Comparison of ENCODE assay signal across 27 mouse cellular contexts in genomic region chr7:3502439-3502838, GRCm38 (mm10). TPM values are rescaled to one million over a fixed set of nuclear protein-coding genes. Genes with fewer than 3 reads are reported as not detected.
DNase-seq lines count a peak whose midpoint lies in the region; ATAC-seq and TF ChIP-seq lines count a peak whose summit lies in the region.
"Had no signal": no experiment of that assay in that cellular context is flagged by ENCODE, and none has a peak within 500 bp of the region (broad histone marks: within the 10 kb centered on the region; RNA-seq: fewer than 3 reads in every experiment).

Gene Tarm1, minus strand, starts transcription at chr7:3502624.

- no peak for TF ChIP-seq CTCF in lung, postnatal 0 days (IDR thresholded peaks at IDR 0.05)
- TF ChIP-seq CTCF in lung, adult 2 months (IDR thresholded peaks at IDR 0.05; ENCODE audit: insufficient read depth, low read length), result no peak
- TF ChIP-seq CTCF in bone marrow, adult 2 months (IDR thresholded peaks at IDR 0.05; ENCODE audit: control insufficient read depth, insufficient read depth, low read length), result no peak

- no peaks in the 10 kb centered on the region for H3K9me3 ChIP-seq in lung, postnatal 0 days (ENCODE audit: low read length)
- H3K9me3 ChIP-seq: embryonic facial prominence, embryonic 15.5 days; heart, embryonic 10.5 days had no signal

- H3K4me3 ChIP-seq in lung, postnatal 0 days (ENCODE audit: low read depth, low read length), result no peak within 1 kb of the TSS
- no peak within 1 kb of the TSS for H3K4me3 ChIP-seq in lung, adult 2 months (replicated peaks; ENCODE audit: extremely low read depth, low read depth, low read length)
- peak within 1 kb of the TSS; percentile 71 for H3K4me3 ChIP-seq in bone marrow, adult 2 months (replicated peaks; ENCODE audit: control insufficient read depth, low read depth, low read length)
- H3K4me3 ChIP-seq: embryonic facial prominence, embryonic 15.5 days; erythroblast, embryonic 14.5 days; forebrain, embryonic 12.5 days; heart, embryonic 10.5 days; hindbrain, embryonic 10.5 days had no signal

- no peaks in the 10 kb centered on the region for H3K36me3 ChIP-seq in lung, postnatal 0 days (ENCODE audit: insufficient read depth, low read length)
- H3K36me3 ChIP-seq: embryonic facial prominence, embryonic 15.5 days; forebrain, embryonic 12.5 days; heart, embryonic 10.5 days; hindbrain, embryonic 10.5 days had no signal

- no peaks in the 10 kb centered on the region for H3K27me3 ChIP-seq in lung, postnatal 0 days (replicated peaks; ENCODE audit: insufficient read depth, low read length)
- H3K27me3 ChIP-seq: CH12.LX; embryonic facial prominence, embryonic 15.5 days; forebrain, embryonic 12.5 days; Patski had no signal

- no peak within 1 kb of the TSS for H3K27ac ChIP-seq in lung, postnatal 0 days (ENCODE audit: low read length)
- H3K27ac ChIP-seq in bone marrow, adult 2 months (ENCODE audit: control insufficient read depth, insufficient read depth, low read depth, low read length, poor library complexity), result peak within 1 kb of the TSS; percentile 80
- H3K27ac ChIP-seq: embryonic facial prominence, embryonic 15.5 days; forebrain, embryonic 12.5 days; heart, embryonic 10.5 days; hindbrain, embryonic 10.5 days; hindbrain, embryonic 14.5 days had no signal

- TF ChIP-seq EP300 in lung, postnatal 0 days (IDR thresholded peaks at IDR 0.05), result no peak

- TF ChIP-seq POLR2A in lung, adult 2 months (IDR thresholded peaks at IDR 0.05; ENCODE audit: borderline replicate concordance, extremely low read depth, low read depth, low read length), result no peak
- no peak for TF ChIP-seq POLR2A in bone marrow, adult 2 months (IDR thresholded peaks at IDR 0.05; ENCODE audit: borderline replicate concordance, control insufficient read depth, low read depth, low read length)

- no peak within 1 kb of the TSS for H3K9ac ChIP-seq in lung, postnatal 0 days (replicated peaks; ENCODE audit: low read depth)
- H3K9ac ChIP-seq: embryonic facial prominence, embryonic 15.5 days; forebrain, embryonic 12.5 days; hindbrain, embryonic 14.5 days had no signal

- peak; percentile 45 for DNase-seq in lung, postnatal 0 days (ENCODE audit: low spot score)
- no peak for DNase-seq in lung, adult 2 months
- DNase-seq in thymus, postnatal 14 days, result no peak
- DNase-seq in kidney, adult 11 months, result no peak
- DNase-seq: adrenal gland, postnatal 14 days; cerebellum, adult 2 months; cerebellum, postnatal 10 days; embryo, embryonic 11 days; gastrocnemius, postnatal 14 days; heart, adult 18-20 months; heart, postnatal 10 days had no signal

- H3K4me2 ChIP-seq in lung, postnatal 0 days (replicated peaks; ENCODE audit: low read depth, low read length), result no peak within 1 kb of the TSS
- H3K4me2 ChIP-seq: embryonic facial prominence, embryonic 15.5 days; forebrain, embryonic 12.5 days; hindbrain, embryonic 14.5 days had no signal

- ATAC-seq in lung, postnatal 0 days, result no peak
- ATAC-seq in hematopoietic stem cell, adult 5-6 weeks (replicated peaks in 1 of 2; ENCODE audit: insufficient read depth in 1 of 2, low FRiP score in 2 of 2, low TSS enrichment in 1 of 2, low read depth in 1 of 2, poor library complexity in 2 of 2, severe bottlenecking in 2 of 2), result peak; percentile 67 to 77; a peak in 3 of 4 replicates
- ATAC-seq in monocyte, adult 5-6 weeks (replicated peaks; ENCODE audit: insufficient number of reproducible peaks, low FRiP score, low TSS enrichment, poor library complexity, severe bottlenecking), result peak; percentile 59
- ATAC-seq in erythroid progenitor cell, adult 5-6 weeks (replicated peaks; ENCODE audit: low FRiP score, poor library complexity, severe bottlenecking), result no peak
- ATAC-seq: activated CD4-positive, CD25-positive, alpha-beta regulatory T cell, adult 4 months; forebrain, embryonic 16.5 days; Patski had no signal

- H3K4me1 ChIP-seq in lung, postnatal 0 days (ENCODE audit: insufficient read depth, low read depth, low read length), result no peaks in the 10 kb centered on the region
- no peaks in the 10 kb centered on the region for H3K4me1 ChIP-seq in lung, adult 2 months (ENCODE audit: control insufficient read depth, insufficient read depth, low read length)
- peaks cover 1% of the 10 kb centered on the region; the same call in 1 of the 2 replicates for H3K4me1 ChIP-seq in bone marrow, adult 2 months (ENCODE audit: control insufficient read depth, insufficient read depth, low read length)
- H3K4me1 ChIP-seq: embryonic facial prominence, embryonic 15.5 days; forebrain, embryonic 12.5 days; heart, embryonic 10.5 days; hindbrain, embryonic 10.5 days had no signal

- 75% methylated on average over 6 of the region's 6 CpGs for WGBS in lung, postnatal 0 days
- WGBS in lung, adult 2 months, result 65% methylated on average over 6 of the region's 6 CpGs
- 12% methylated on average over 6 of the region's 6 CpGs for WGBS in bone marrow, adult 2 months

RNA-seq across cellular contexts. Expression of gene Tarm1, which starts in this region (rescaled TPM):
- polyA plus RNA-seq in lung, postnatal 0 days (2015; fragmentation: Nextera tagmentation; extraction: Ambion mirVana), result 0.10 and 0.36 TPM in 2 replicates
- 0.07 and 0.25 TPM in 2 replicates for polyA plus RNA-seq in lung, adult 2 months (2012; rRNA removed)
- polyA plus RNA-seq in bone marrow, adult 2 months (2011; ENCODE audit: insufficient read depth, insufficient read length, low replicate concordance, missing spikeins), result 7.8 and 11.9 TPM in 2 replicates
- 1.4 and 2.1 TPM in 2 replicates for total RNA-seq in hematopoietic stem cell, adult 5-6 weeks (2017)
- total RNA-seq in monocyte, adult 5-6 weeks (2017), result 1.3 to 1.9 TPM in 2 of 3 replicates, not detected in the other
- 1.7 TPM in 1 of 2 replicates, not detected in the other for total RNA-seq in erythroid progenitor cell, adult 5-6 weeks (2015; ENCODE audit: low replicate concordance)
- 0.90 and 1.4 TPM in 2 replicates for total RNA-seq in erythroid progenitor cell, adult 5-6 weeks (2017; ENCODE audit: low replicate concordance)
- total RNA-seq: CH12.LX; heart, adult 18-20 months; heart, postnatal 10 days had no signal
- polyA plus RNA-seq: embryonic facial prominence, embryonic 11.5 days; erythroblast, embryonic 14.5 days; forebrain, embryonic 12.5 days; forebrain, embryonic 16.5 days; heart, embryonic 10.5 days; heart, embryonic 14.5 days; hindbrain, embryonic 10.5 days; hindbrain, embryonic 14.5 days; Patski had no signal

Comparison
In these comparisons a context has a peak if more than half of its experiments do, and no peak if none do; other contexts are left out.
1. Peak in DNase-seq in lung, postnatal 0 days; RNA of the gene not detected or under 1 TPM.
2. ATAC-seq: peak in hematopoietic stem cell, adult 5-6 weeks (2 of 2) and monocyte, adult 5-6 weeks (single experiment); none in lung, postnatal 0 days (single experiment) and erythroid progenitor cell, adult 5-6 weeks (single experiment).